Mouse (Mus musculus) liver, embryonic 14.5 days (tissue): Measurements from ENCODE around the gene Ltf. TPM values are rescaled to one million over a fixed set of nuclear protein-coding genes. Genes with fewer than 3 reads are reported as not detected.

Source experiments
- ATAC-seq: fragments of 200-750 bp; cut with Nextera tagmentation; 2 replicates; pipeline ENCODE4 v1.8.0; 2017; ENCODE audit warnings: moderate number of reproducible peaks, mild to moderate bottlenecking, moderate library complexity; ENCODE audit not compliant: insufficient read depth
- DNase-seq, 3 experiments: peaks; one replicate each; pipeline ENCODE4 v3.0.0-alpha.2; 2012 to 2013; ENCODE audit warnings: low read depth in 3 of 3, low spot score in 3 of 3
- H3K27ac ChIP-seq: fragments of 300-500 bp; sonication (generic); 2 replicates; pipeline ENCODE4 v1.5.1; 2014; ENCODE audit warnings: moderate library complexity, mild to moderate bottlenecking, control low read depth, inconsistent platforms
- H3K27me3 ChIP-seq: fragments of 300-500 bp; sonication (generic); 2 replicates; pipeline ENCODE4 v1.6.1; 2014; ENCODE audit warnings: mild to moderate bottlenecking, low read length, moderate library complexity; ENCODE audit not compliant: control insufficient read depth, insufficient read depth
- H3K36me3 ChIP-seq: fragments of 300-500 bp; sonication (generic); replicated peaks from 2 replicates; pipeline ENCODE4 v1.6.1; 2014; ENCODE audit warnings: low read depth; ENCODE audit not compliant: control insufficient read depth, insufficient read depth
- H3K4me1 ChIP-seq, 2 experiments: fragments of 200-500 bp in 1 of 2; fragments of 300-500 bp in 1 of 2; sonication (generic) in 1 of 2; replicated peaks; 2 replicates each; pipeline ENCODE4 v1.6.1; 2012 to 2014; ENCODE audit warnings: antibody characterized with exemption in 1 of 2, inconsistent platforms in 1 of 2, low read length in 1 of 2; ENCODE audit not compliant: control insufficient read depth in 2 of 2, insufficient read depth in 2 of 2
- H3K4me2 ChIP-seq: fragments of 300-500 bp; sonication (generic); 2 replicates; pipeline ENCODE4 v1.6.1; 2014; ENCODE audit warnings: low read depth, mild to moderate bottlenecking, control low read depth, moderate library complexity
- H3K4me3 ChIP-seq, 2 experiments: fragments of 200-500 bp in 1 of 2; fragments of 300-500 bp in 1 of 2; sonication (generic) in 1 of 2; 2 replicates each; pipeline ENCODE4 v1.5.1; 2012 to 2014; ENCODE audit warnings: low read depth in 2 of 2, low read length in 2 of 2, mild to moderate bottlenecking in 2 of 2, control low read depth in 1 of 2, inconsistent platforms in 1 of 2, moderate library complexity in 1 of 2; ENCODE audit not compliant: insufficient read depth in 1 of 2
- H3K9ac ChIP-seq: fragments of 300-500 bp; sonication (generic); replicated peaks from 2 replicates; pipeline ENCODE4 v1.6.1; 2014; ENCODE audit warnings: mild to moderate bottlenecking, control low read depth, moderate library complexity
- H3K9me3 ChIP-seq: fragments of 300-500 bp; sonication (generic); 2 replicates; pipeline ENCODE4 v1.6.1; 2016; ENCODE audit warnings: low read length, mixed read lengths; ENCODE audit not compliant: control insufficient read depth
- CTCF ChIP-seq: IDR thresholded peaks from 2 replicates; pipeline ENCODE4 v1.5.1; 2016; ENCODE audit warnings: antibody characterized with exemption, low read depth, control low read depth
- EP300 ChIP-seq: IDR thresholded peaks from 2 replicates; pipeline ENCODE4 v1.6.1; 2016; ENCODE audit warnings: antibody characterized with exemption, low read depth
- WGBS: fragments of 180-500 bp; shearing (Covaris S2); extraction: QIAGEN DNeasy Blood & Tissue Kit; methylation state at CpG from one replicate; pipeline ENCODE4 v1.1.7; 2014; ENCODE audit not compliant: insufficient replicate concordance; 5-methylcytosine and 5-hydroxymethylcytosine counted together
- polyA plus RNA-seq, 2 experiments: library from polyadenylated mRNA; depleted of rRNA in 1 of 2; stranded (reverse) in 1 of 2; unstranded in 1 of 2; fragments of >200 nt; fragmentation: Nextera tagmentation in 1 of 2; extraction: Ambion mirVana in 1 of 2; gene quantifications; 2 replicates each; pipeline versions ENCODE4 v1.2.1 to v1.2.3; 2012 to 2014

Gene Ltf
- polyA plus RNA-seq, 2 experiments = 7.4 to 29.8 TPM

DNA sequence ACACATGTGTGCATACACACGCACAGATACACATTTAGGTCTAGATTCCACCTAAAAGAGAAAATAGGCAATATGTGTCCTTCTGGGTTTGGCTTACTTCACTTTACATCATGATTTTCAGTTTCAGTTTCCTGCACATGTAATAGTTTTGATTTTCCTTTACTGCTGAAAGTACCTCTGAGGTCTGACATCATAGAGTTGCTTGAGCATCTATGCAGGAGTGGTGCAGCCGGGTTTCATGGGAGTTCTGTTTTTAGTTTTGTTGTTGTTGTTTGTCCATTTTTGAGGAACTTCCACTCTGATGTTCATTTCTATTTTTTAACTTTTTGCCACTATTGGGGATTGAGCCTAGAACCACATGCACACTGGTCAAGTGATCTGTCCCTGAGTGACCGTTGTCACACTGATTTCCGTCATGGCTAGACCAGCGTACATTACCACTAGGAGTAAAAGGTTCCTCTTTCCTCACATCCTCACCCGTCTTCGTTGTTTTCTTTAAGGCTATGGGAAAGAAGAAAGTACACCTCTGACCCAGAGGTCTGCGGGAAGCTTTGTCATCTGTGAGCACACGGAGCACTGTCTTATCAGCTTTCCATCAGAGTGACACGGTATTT, 40.0 kb downstream of the Ltf start:
- peak overlapping the region; percentile 25 for H3K4me2 ChIP-seq
- 26% methylated on average over 10 of the region's 10 CpGs for WGBS
- DNase-seq = peak in 1 of 3 experiments; percentile 23
- H3K27me3 ChIP-seq = no peaks in the 10 kb centered on the region
- no peak overlapping the region for H3K9ac ChIP-seq
- ATAC-seq = no peak
- no peak overlapping the region for H3K4me3 ChIP-seq
- H3K9me3 ChIP-seq = no peaks in the 10 kb centered on the region
- no peak overlapping the region for H3K27ac ChIP-seq
- no peak for TF ChIP-seq CTCF
- no peak for TF ChIP-seq EP300
- peaks cover 5% of the 10 kb centered on the region for H3K36me3 ChIP-seq
- H3K4me1 ChIP-seq = peaks cover 25 to 41% of the 10 kb centered on the region in 2 experiments

DNA sequence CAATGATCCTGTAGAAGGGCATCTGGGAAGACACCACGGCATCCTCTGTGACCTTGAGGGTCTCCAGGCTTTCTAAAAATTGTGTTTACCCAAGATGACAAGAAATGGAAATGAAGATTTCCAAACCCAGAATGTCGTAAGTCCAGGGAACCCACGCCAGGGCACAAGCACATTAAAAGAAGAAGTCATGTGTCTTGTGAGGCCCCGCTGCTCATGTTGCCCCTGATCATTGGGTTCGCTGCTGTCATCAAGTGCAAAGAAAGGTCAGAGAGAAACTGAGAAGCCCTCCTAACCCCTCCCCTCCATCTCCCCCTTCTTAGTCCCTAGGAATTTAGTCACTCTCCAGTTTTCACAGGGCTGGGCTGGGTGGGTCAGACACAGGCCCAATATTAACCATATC, 43.8 kb downstream of the Ltf start:
- TF ChIP-seq EP300 = no peak
- no peak for TF ChIP-seq CTCF
- Histone ChIP-seq H3K27ac (no peak overlapping the region), H3K4me2 (no peak overlapping the region), H3K36me3 (no peaks in the 10 kb centered on the region), H3K4me3 (no peak overlapping the region), H3K9me3 (no peaks in the 10 kb centered on the region), H3K9ac (no peak overlapping the region), H3K4me1 (peaks cover 19 to 21% of the 10 kb centered on the region in 2 experiments), H3K27me3 (no peaks in the 10 kb centered on the region)
- WGBS = 67% methylated on average over 5 of the region's 5 CpGs
- no peak for ATAC-seq
- DNase-seq = no peak

DNA sequence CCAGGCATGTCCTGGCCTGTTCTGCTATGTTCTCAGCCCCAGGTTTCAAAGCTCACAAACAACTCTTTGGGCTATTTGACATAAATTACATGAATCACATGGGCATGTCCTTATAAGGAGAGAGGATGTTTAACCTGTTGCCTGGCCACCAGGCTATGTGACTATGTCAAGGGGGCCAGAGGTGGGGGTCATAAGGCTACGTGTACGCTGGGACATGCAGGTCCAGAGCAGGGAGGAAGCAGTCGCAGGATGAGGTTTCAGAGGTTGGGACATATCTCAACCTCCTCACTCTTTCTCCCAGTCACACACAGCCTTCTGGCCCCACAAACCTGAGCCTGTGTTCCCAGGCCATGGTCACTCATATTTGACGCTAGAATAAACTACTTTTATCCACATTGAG, 48.0 kb downstream of the Ltf start:
- H3K9ac ChIP-seq = no peak overlapping the region

DNA sequence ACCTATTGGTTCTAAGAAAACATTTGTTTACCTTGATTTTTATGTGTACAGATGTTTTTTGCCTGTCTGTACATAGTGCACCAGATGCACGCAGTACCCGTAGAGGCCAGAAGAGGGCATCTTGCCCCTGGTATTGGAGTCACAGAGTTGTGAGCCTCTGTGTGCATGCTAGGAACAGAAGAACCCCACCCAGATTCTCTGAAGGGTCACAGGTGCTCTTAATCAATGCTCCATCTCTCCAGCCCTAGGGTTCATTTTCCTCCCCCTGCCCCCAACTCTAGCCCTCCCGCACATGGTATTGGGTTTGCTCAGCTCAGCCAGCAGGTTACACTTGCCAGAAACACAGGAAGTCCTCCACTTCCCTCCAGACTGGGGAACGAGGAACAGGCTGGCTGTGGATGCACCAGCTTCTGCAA, 51.5 kb downstream of the Ltf start:
- Histone ChIP-seq H3K4me3 (no peak overlapping the region), H3K4me1 (0 out of 4 replicates have a peak, but pooled peaks cover 0 to 2% of the 10 kb centered on the region in 2 experiments), H3K9me3 (no peaks in the 10 kb centered on the region), H3K36me3 (no peaks in the 10 kb centered on the region), H3K9ac (no peak overlapping the region), H3K4me2 (no peak overlapping the region), H3K27ac (no peak overlapping the region), H3K27me3 (no peaks in the 10 kb centered on the region; the same call in 1 of the 2 replicates)
- WGBS = 11% methylated on average over 4 of the region's 4 CpGs
- DNase-seq = peak in 1 of 3 experiments; percentile 57
- peak; percentile 88 for TF ChIP-seq CTCF
- TF ChIP-seq EP300 = no peak
- peak; percentile 63; the same call in 1 of the 2 replicates for ATAC-seq

More for the DNA sequence above, 48.0 kb downstream of the Ltf start:
- Histone ChIP-seq H3K9me3 (no peaks in the 10 kb centered on the region), H3K36me3 (no peaks in the 10 kb centered on the region), H3K4me3 (no peak overlapping the region), H3K4me1 (0 out of 4 replicates have a peak, but pooled peaks cover 0 to 2% of the 10 kb centered on the region in 2 experiments), H3K27ac (no peak overlapping the region), H3K4me2 (no peak overlapping the region), H3K27me3 (no peaks in the 10 kb centered on the region; the same call in 1 of the 2 replicates)
- no peak for ATAC-seq
- DNase-seq = no peak
- WGBS = 66% methylated on average over 4 of the region's 4 CpGs
- TF ChIP-seq CTCF (no peak), EP300 (no peak)

DNA sequence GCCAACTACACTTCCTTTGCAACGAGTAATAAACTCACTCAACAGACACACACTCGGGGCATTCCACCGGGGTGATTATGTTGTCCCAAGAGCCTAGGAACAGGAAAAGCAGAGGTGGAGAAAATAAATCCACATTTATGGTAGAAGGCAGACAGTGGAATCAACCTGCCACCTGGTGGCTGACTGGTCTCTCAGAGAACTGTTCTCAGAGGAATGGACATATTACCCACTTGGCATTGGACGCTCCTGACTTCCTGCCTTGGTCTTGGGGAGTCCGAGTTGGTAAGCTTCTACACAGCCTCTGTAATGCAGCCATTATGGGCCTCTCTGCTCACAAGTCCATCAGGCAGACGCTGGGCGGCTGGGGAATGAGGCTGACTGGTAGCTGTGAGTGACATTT, 53.1 kb downstream of the Ltf start:
- Histone ChIP-seq H3K9me3 (no peaks in the 10 kb centered on the region), H3K4me2 (no peak overlapping the region), H3K27ac (no peak overlapping the region), H3K9ac (no peak overlapping the region), H3K27me3 (no peaks in the 10 kb centered on the region; the same call in 1 of the 2 replicates), H3K36me3 (no peaks in the 10 kb centered on the region), H3K4me3 (no peak overlapping the region), H3K4me1 (no peaks in the 10 kb centered on the region)
- 36% methylated on average over 7 of the region's 7 CpGs for WGBS
- TF ChIP-seq EP300 (no peak), CTCF (peak; percentile 71)
- ATAC-seq (no peak), DNase-seq (no peak)
